Mouse (Mus musculus) limb, embryonic 14.5 days (tissue): ENCODE results near the gene Galnt10. TPM values are rescaled to one million over a fixed set of nuclear protein-coding genes. Genes with fewer than 3 reads are reported as not detected.

Experiments used
- ATAC-seq: fragments of 200-750 bp; cut with Nextera tagmentation; 2 replicates; pipeline ENCODE4 v1.8.0; 2017; ENCODE audit warnings: low read depth, moderate number of reproducible peaks, moderate TSS enrichment; ENCODE audit not compliant: low FRiP score
- DNase-seq: peaks from one replicate; pipeline ENCODE4 v3.0.0-alpha.2; 2015; ENCODE audit warnings: low spot score
- H3K27ac ChIP-seq: fragments of 300-500 bp; sonication (generic); replicated peaks from 2 replicates; pipeline ENCODE4 v1.5.1; 2014; ENCODE audit warnings: low read depth, mild to moderate bottlenecking, low read length, moderate library complexity, mixed read lengths
- H3K27me3 ChIP-seq: fragments of 300-500 bp; sonication (generic); 2 replicates; pipeline ENCODE4 v1.6.1; 2014; ENCODE audit warnings: low read length, mixed read lengths; ENCODE audit not compliant: control insufficient read depth, insufficient read depth
- H3K36me3 ChIP-seq: fragments of 300-500 bp; sonication (generic); 2 replicates; pipeline ENCODE4 v1.6.1; 2014; ENCODE audit warnings: mild to moderate bottlenecking, low read length, moderate library complexity, mixed read lengths; ENCODE audit not compliant: control insufficient read depth, insufficient read depth
- H3K4me1 ChIP-seq: fragments of 300-500 bp; sonication (generic); 2 replicates; pipeline ENCODE4 v1.6.1; 2014; ENCODE audit warnings: antibody characterized with exemption, low read length, mixed read lengths; ENCODE audit not compliant: control insufficient read depth, insufficient read depth
- H3K4me2 ChIP-seq: fragments of 300-500 bp; sonication (generic); replicated peaks from 2 replicates; pipeline ENCODE4 v1.6.1; 2014; ENCODE audit warnings: low read depth, mild to moderate bottlenecking, low read length, moderate library complexity; ENCODE audit not compliant: severe bottlenecking
- H3K4me3 ChIP-seq: fragments of 300-500 bp; sonication (generic); replicated peaks from 2 replicates; pipeline ENCODE4 v1.5.1; 2014; ENCODE audit warnings: low read length
- H3K9ac ChIP-seq: fragments of 300-500 bp; sonication (generic); 2 replicates; pipeline ENCODE4 v1.6.1; 2014; ENCODE audit warnings: mild to moderate bottlenecking, low read depth, low read length, moderate library complexity; ENCODE audit not compliant: severe bottlenecking
- H3K9me3 ChIP-seq: fragments of 300-500 bp; sonication (generic); 2 replicates; pipeline ENCODE4 v1.6.1; 2016; ENCODE audit warnings: low read length; ENCODE audit not compliant: control insufficient read depth
- POLR2A ChIP-seq: fragments of 200-500 bp; IDR thresholded peaks from 2 replicates; pipeline ENCODE4 v1.8.0; 2012; ENCODE audit warnings: inconsistent platforms, mild to moderate bottlenecking, moderate library complexity, borderline replicate concordance; ENCODE audit not compliant: insufficient read depth, insufficient read length; ENCODE audit errors: extremely low read depth
- WGBS: fragments of 180-500 bp; shearing (Covaris S2); extraction: QIAGEN DNeasy Blood & Tissue Kit; methylation state at CpG from one replicate; pipeline ENCODE4 v1.1.7; 2014; 5-methylcytosine and 5-hydroxymethylcytosine counted together
- polyA plus RNA-seq, 2 experiments: library from polyadenylated mRNA; depleted of rRNA in 1 of 2; stranded (reverse) in 1 of 2; unstranded in 1 of 2; fragments of >200 nt; fragmentation: Nextera tagmentation in 1 of 2; extraction: Ambion mirVana in 1 of 2; gene quantifications; 2 replicates each; pipeline versions ENCODE4 v1.2.1 to v1.2.3; 2012 to 2014

Galnt10 gene
- polyA plus RNA-seq, 2 experiments = 24.4 to 26.5 TPM

- Histone ChIP-seq H3K4me2 (no peak overlapping the region), H3K4me1 (no peaks in the 10 kb centered on the region), H3K4me3 (no peak overlapping the region), H3K27ac (no peak overlapping the region), H3K36me3 (peaks cover 8% of the 10 kb centered on the region; the same call in 1 of the 2 replicates), H3K27me3 (no peaks in the 10 kb centered on the region), H3K9ac (no peak overlapping the region), H3K9me3 (no peaks in the 10 kb centered on the region; the same call in 1 of the 2 replicates)
- ATAC-seq = no peak
- 84% methylated on average over 22 of the region's 22 CpGs for WGBS
- no peak for DNase-seq
- no peak for TF ChIP-seq POLR2A
Observed at GRCm38 (mm10) chr11:57708174-57709154, 63.2 kb downstream of the Galnt10 start.

DNA sequence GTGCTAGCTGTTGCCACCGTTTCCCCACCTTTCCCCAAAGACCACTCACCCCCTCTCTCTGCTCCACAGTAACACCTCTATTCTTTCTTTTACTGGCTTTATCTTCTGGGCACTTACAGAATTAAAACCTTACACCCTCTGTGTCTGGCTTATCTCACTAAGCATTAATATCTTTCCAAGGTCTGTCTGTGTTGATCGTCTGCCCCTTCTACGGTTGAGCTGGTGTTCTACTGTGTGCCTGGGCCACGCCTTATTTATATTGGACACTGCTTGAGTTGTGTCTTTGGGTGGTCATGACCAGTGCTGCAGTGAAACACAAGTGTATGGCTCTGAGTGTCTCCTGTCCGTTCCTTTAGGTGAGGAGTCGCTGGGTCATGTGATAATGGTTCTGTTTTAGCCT is 68.7 kb downstream of the Galnt10 start:
- Histone ChIP-seq H3K4me3 (no peak overlapping the region), H3K36me3 (no peaks in the 10 kb centered on the region), H3K9ac (no peak overlapping the region), H3K27ac (no peak overlapping the region), H3K4me1 (no peaks in the 10 kb centered on the region), H3K27me3 (no peaks in the 10 kb centered on the region), H3K4me2 (no peak overlapping the region), H3K9me3 (no peaks in the 10 kb centered on the region)
- TF ChIP-seq POLR2A = no peak
- DNase-seq = no peak
- no peak for ATAC-seq
- WGBS = 86% methylated on average over 6 of the region's 6 CpGs

DNA sequence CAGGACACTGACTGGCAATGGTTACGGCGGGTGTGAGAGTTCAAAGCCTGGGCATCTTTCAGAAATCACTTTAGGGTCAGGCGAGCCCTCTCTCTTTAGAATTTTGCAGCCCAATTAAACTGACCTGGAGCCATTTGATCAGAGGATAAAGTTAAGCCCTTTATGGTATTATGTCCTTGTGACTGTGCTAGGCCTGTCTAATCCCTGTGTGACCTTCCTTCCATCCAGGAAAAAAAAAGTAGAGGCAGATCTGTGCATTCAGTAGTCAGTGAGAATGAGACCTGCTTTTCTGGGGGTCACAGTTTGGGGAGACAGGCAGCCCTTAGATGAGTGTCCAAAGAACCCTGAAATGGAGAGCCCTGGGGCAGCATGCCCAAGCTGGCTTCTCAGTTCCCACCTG is 71.5 kb downstream of the Galnt10 start:
- no peak overlapping the region for H3K4me2 ChIP-seq
- H3K9ac ChIP-seq = no peak overlapping the region
- no peak overlapping the region for H3K4me3 ChIP-seq
- H3K9me3 ChIP-seq = no peaks in the 10 kb centered on the region
- 51% methylated on average over 3 of the region's 3 CpGs for WGBS
- no peak for ATAC-seq
- peaks cover 9% of the 10 kb centered on the region; the same call in 1 of the 2 replicates for H3K4me1 ChIP-seq
- DNase-seq = no peak
- H3K27ac ChIP-seq = no peak overlapping the region
- no peak for TF ChIP-seq POLR2A
- no peaks in the 10 kb centered on the region for H3K27me3 ChIP-seq
- H3K36me3 ChIP-seq = no peaks in the 10 kb centered on the region

- ATAC-seq = no peak
- H3K27ac ChIP-seq = no peak overlapping the region
- TF ChIP-seq POLR2A = no peak
- 54% methylated on average over 3 of the region's 3 CpGs for WGBS
- DNase-seq = no peak
- H3K9me3 ChIP-seq = no peaks in the 10 kb centered on the region
- no peaks in the 10 kb centered on the region for H3K27me3 ChIP-seq
- no peak overlapping the region for H3K4me2 ChIP-seq
- H3K4me1 ChIP-seq = peaks cover 9% of the 10 kb centered on the region; the same call in 1 of the 2 replicates
- H3K4me3 ChIP-seq = no peak overlapping the region
- H3K9ac ChIP-seq = no peak overlapping the region
- H3K36me3 ChIP-seq = no peaks in the 10 kb centered on the region
Observed at GRCm38 (mm10) chr11:57717432-57717831, 72.2 kb downstream of the Galnt10 start.

DNA sequence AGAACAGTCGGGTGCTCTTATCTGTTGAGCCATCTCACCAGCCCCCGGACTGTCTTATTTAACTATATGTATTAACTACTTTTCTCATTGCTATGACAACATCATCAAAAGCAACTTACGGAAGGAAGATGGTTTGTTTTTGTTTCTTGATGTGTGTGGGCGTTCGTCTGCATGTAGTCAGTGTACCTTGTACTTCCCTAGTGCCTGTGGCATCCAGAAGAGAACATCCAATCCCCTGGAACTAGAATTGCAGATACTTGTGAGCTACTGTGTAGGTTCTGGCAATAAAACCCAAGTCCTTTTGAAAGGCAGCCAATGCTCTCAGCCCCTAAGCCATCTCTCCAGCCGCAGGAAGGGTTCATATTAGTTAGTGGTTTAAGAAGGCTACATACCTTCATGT is 72.8 kb downstream of the Galnt10 start:
- Histone ChIP-seq H3K27me3 (no peaks in the 10 kb centered on the region), H3K27ac (no peak overlapping the region), H3K4me2 (no peak overlapping the region), H3K4me1 (peaks cover 9% of the 10 kb centered on the region; the same call in 1 of the 2 replicates), H3K9me3 (no peaks in the 10 kb centered on the region), H3K4me3 (no peak overlapping the region), H3K36me3 (0 out of 2 replicates have a peak, but pooled peaks cover 4% of the 10 kb centered on the region), H3K9ac (no peak overlapping the region)
- no peak for TF ChIP-seq POLR2A
- 86% methylated on average over 6 of the region's 6 CpGs for WGBS
- no peak for ATAC-seq
- no peak for DNase-seq
